Mouse (Mus musculus) C2C12 (cell line): ENCODE measurements at regions not wholly inside any gene's neighbourhood (a gene's known extent, or its start where the extent isn't known, plus 50 kb on each side); places are given as distances from the start of the nearest gene placed in this dataset.

Experiments
- H3K27me3 ChIP-seq: one replicate; pipeline ENCODE4 v1.6.1; 2011; ENCODE audit not compliant: control insufficient read depth, insufficient read depth, insufficient read length
- H3K36me3 ChIP-seq: one replicate; pipeline ENCODE4 v1.6.1; 2011; ENCODE audit not compliant: control insufficient read depth, insufficient read depth
- H3K4me3 ChIP-seq: one replicate; pipeline ENCODE4 v1.5.1; 2011; ENCODE audit warnings: mild to moderate bottlenecking, control low read depth; ENCODE audit not compliant: poor library complexity, insufficient read depth, severe bottlenecking
- H3K79me2 ChIP-seq: one replicate; pipeline ENCODE4 v1.6.1; 2011; ENCODE audit not compliant: control insufficient read depth, insufficient read depth
- H3K79me3 ChIP-seq: one replicate; pipeline ENCODE4 v1.6.1; 2011; ENCODE audit warnings: low read depth, control low read depth
- H3ac ChIP-seq: one replicate; pipeline ENCODE3; 2011; ENCODE audit warnings: low read depth; ENCODE audit not compliant: control insufficient read depth, insufficient read length
- CEBPB ChIP-seq: IDR thresholded peaks from one replicate; pipeline ENCODE4 v1.6.1; 2011; ENCODE audit warnings: low read depth, mild to moderate bottlenecking, control low read depth, moderate library complexity
- CTCF ChIP-seq: IDR thresholded peaks from one replicate; pipeline ENCODE4 v1.5.1; 2011; ENCODE audit not compliant: control insufficient read depth, insufficient read depth, insufficient read length
- FOSL1 ChIP-seq: IDR thresholded peaks from one replicate; pipeline ENCODE4 v1.8.0; 2011; ENCODE audit warnings: mild to moderate bottlenecking, low read length; ENCODE audit not compliant: poor library complexity, insufficient read depth, severe bottlenecking
- MAX ChIP-seq: IDR thresholded peaks from one replicate; pipeline ENCODE4 v1.6.1; 2011; ENCODE audit warnings: mild to moderate bottlenecking, control low read depth
- MYOD1 ChIP-seq: IDR thresholded peaks from one replicate; pipeline ENCODE4 v1.6.1; 2011; ENCODE audit warnings: low read depth; ENCODE audit not compliant: control insufficient read depth, insufficient read length
- MYOG ChIP-seq: IDR thresholded peaks from one replicate; pipeline ENCODE4 v1.6.1; 2011; ENCODE audit not compliant: control insufficient read depth, insufficient read length; ENCODE audit errors: extremely low read depth
- USF1 ChIP-seq: IDR thresholded peaks from one replicate; pipeline ENCODE4 v1.6.1; 2011; ENCODE audit warnings: low read depth, mild to moderate bottlenecking, control low read depth, moderate library complexity

DNA sequence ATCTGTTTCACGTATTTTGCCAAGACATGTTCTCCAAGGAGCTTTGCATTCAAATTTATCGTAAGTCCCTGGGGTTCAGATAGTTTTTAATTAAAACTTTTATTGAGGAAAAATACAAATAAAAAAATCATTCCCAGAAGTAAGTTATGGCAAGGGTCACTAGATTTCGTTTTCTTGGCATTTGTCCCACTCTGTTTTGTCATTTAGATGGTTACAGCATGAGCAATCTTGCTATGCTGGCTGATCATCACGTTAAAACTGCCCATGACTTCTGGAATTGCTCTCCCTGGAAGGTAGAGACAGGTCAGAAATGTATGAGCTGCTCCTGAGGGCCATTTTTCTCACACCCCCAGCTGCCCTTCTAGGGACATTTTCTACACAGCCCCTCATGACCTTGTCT is 185.3 kb downstream of the H2al1j start:
- Histone ChIP-seq H3ac (no peak overlapping the region), H3K4me3 (no peak overlapping the region), H3K36me3 (no peaks in the 10 kb centered on the region), H3K27me3 (no peaks in the 10 kb centered on the region), H3K79me3 (no peaks in the 10 kb centered on the region), H3K79me2 (no peaks in the 10 kb centered on the region)
- TF ChIP-seq CEBPB (no peak), MAX (no peak), MYOG (no peak), CTCF (no peak), FOSL1 (no peak), MYOD1 (no peak), USF1 (no peak)

DNA sequence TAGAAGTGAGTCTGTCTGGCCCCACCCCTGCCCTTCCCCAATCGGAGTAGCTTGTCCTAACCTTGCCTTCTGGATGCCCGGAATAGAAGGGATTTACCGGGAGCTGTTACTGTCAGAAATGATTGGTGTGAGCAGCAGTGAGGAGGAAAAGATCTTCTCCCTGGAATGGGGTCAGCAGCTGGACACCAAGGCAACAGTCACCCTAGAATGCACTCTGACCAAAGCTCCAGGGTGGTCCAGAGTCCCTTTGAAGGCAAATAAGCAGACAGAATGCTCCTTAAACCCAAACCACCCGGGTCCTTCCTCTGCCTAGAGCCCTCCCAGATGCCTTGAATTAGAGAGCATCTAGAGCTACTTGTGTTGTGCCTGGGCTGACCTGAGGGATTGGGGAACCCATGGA is 196.2 kb downstream of the H2al1j start:
- H3K79me2 ChIP-seq = no peaks in the 10 kb centered on the region
- no peak for TF ChIP-seq MYOG
- no peak for TF ChIP-seq FOSL1
- TF ChIP-seq MYOD1 = no peak
- TF ChIP-seq CTCF = no peak
- no peaks in the 10 kb centered on the region for H3K27me3 ChIP-seq
- H3K36me3 ChIP-seq = no peaks in the 10 kb centered on the region
- H3ac ChIP-seq = no peak overlapping the region
- H3K79me3 ChIP-seq = no peaks in the 10 kb centered on the region
- no peak overlapping the region for H3K4me3 ChIP-seq

DNA sequence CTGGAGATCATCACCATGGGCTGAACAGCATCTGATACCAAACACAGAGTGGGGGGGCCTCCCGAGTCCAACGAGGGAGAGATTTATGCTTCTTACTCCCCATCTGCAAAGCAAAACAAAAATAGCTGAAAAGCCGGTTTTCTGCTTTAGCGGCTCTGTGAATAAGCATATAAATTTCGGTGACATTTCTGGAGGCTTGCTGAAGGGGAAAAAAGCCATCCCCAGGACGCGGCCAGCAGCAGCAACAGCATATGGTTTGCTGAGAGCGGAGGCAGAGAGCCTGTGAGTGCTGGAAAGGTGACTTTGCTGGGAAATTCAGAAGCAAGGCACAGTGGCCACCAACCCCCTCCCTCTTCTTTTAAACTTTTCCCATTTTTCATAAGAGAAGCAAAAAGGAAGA is 197.7 kb downstream of the H2al1j start:
- TF ChIP-seq USF1 (no peak), FOSL1 (no peak), MYOD1 (no peak), MYOG (no peak), MAX (no peak), CEBPB (no peak)
- Histone ChIP-seq H3K4me3 (no peak overlapping the region), H3K79me3 (no peaks in the 10 kb centered on the region), H3ac (no peak overlapping the region), H3K79me2 (no peaks in the 10 kb centered on the region), H3K36me3 (no peaks in the 10 kb centered on the region), H3K27me3 (no peaks in the 10 kb centered on the region)

- Histone ChIP-seq H3K4me3 (no peak overlapping the region), H3K79me3 (no peaks in the 10 kb centered on the region), H3K36me3 (no peaks in the 10 kb centered on the region), H3K79me2 (no peaks in the 10 kb centered on the region), H3K27me3 (no peaks in the 10 kb centered on the region), H3ac (no peak overlapping the region)
- TF ChIP-seq MAX = peak; percentile 48
- peak; percentile 43 for TF ChIP-seq CEBPB
- no peak for TF ChIP-seq FOSL1
These were observed 201.0 kb downstream of the H2al1j start for GRCm38 (mm10) chrX:11528589-11528988.

GRCm38 (mm10) chrX:11529221-11529620 is 201.6 kb downstream of the H2al1j start:
- no peak overlapping the region for H3K4me3 ChIP-seq
- no peaks in the 10 kb centered on the region for H3K27me3 ChIP-seq
- no peak overlapping the region for H3ac ChIP-seq
- H3K79me3 ChIP-seq = no peaks in the 10 kb centered on the region
- no peaks in the 10 kb centered on the region for H3K79me2 ChIP-seq
- TF ChIP-seq MAX (no peak), USF1 (no peak), CEBPB (no peak), MYOG (no peak)
- no peaks in the 10 kb centered on the region for H3K36me3 ChIP-seq

DNA sequence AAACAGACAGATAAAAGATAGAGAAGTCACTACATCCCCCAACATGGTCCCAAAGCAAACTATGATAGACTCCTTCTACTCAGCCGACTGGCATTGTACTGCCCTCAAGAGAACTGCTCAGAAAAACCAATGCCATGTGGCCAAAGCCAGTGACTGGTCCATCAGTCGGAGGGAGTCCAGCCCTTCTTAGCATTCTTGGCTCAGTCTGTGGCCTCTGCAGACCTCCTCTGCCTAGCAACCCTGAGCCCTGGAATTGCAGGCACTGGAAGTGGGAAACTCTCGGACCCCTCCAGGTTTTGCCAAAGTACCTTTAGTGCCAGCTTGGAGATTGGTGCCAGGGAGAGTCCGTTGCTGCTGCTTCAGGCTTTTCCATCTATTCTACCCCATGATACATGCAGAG is 205.2 kb downstream of the H2al1j start:
- Histone ChIP-seq H3K36me3 (no peaks in the 10 kb centered on the region), H3K79me2 (no peaks in the 10 kb centered on the region), H3K27me3 (no peaks in the 10 kb centered on the region), H3K4me3 (no peak overlapping the region), H3K79me3 (no peaks in the 10 kb centered on the region), H3ac (no peak overlapping the region)
- no peak for TF ChIP-seq MAX
- TF ChIP-seq CEBPB = no peak
- TF ChIP-seq MYOD1 = no peak
- no peak for TF ChIP-seq MYOG
- TF ChIP-seq USF1 = no peak
- TF ChIP-seq FOSL1 = no peak
- TF ChIP-seq CTCF = no peak
